Mouse (Mus musculus) kidney, postnatal 36 days (tissue): ENCODE data around the gene Ece1.

Experiments
- DNase-seq, 2 experiments: peaks; one replicate each; pipeline ENCODE4 v3.0.0; 2021 to 2022; ENCODE audit warnings: mixed read lengths in 2 of 2

Ece1 gene

DNA sequence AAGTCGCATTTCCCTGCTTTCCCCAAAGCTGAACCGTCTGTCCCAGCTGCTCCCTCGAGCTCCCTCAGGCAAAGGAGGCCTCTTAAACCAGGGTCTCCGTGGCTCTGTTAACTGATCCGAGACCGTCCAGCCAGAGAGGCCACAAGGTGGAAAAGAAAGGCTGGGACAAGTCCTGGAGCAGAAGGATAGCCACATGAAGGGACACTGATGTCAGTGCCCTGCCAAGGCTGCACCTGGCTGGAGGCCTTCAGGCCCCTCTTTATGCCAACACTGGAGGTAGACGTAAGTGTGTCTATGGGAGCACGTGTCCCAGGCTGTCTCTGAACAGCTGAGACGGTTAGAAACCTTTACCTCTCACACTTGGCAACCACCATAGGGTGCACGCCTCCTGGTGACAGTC lies 57.1 kb downstream of the Ece1 start:
- no peak for DNase-seq

DNA sequence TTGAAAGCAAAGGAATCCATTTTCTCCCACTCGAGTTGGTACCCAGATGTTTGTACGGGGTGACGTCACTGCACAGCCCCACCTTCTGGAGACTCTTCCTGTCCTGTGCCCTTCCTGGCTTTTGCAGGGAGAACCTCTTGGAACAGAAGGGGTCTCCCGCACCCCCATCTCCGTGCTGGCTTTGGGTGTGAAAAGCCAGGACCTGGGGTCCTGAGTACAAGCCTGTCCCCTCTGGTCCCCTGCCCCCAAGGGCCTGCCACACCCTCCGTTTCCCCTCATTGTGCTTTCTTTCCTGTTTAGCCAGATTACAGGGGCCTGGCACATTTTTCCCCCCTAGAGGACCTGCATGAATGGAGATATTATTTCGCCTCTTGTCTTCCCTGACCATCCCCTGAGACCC lies 58.0 kb downstream of the Ece1 start:
- peak; percentile 50 to 61 for DNase-seq

DNA sequence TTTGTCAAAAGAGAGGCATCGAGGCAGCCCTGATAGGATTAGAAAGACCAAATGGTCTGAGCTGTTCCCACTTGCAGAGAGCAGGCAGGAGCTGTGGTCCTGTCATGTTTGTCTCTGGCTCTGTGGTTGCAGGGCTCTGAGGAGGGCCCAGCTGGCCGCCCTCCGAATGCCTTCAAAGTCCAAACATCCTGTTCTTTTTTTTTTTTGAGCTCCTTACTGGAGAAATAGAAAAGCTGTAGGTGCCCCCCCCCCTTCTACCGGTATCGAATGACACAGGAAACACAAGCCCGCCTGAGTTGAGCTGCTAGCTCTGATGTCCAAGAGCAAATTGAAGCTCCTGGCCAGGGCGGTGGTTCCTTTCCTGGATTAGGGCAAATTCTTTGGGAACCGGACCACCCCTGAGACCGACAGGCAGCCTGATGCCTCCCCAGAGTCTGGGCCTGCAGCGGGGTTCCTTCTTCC lies 58.5 kb downstream of the Ece1 start:
- DNase-seq: peak; percentile 53 to 60

DNA sequence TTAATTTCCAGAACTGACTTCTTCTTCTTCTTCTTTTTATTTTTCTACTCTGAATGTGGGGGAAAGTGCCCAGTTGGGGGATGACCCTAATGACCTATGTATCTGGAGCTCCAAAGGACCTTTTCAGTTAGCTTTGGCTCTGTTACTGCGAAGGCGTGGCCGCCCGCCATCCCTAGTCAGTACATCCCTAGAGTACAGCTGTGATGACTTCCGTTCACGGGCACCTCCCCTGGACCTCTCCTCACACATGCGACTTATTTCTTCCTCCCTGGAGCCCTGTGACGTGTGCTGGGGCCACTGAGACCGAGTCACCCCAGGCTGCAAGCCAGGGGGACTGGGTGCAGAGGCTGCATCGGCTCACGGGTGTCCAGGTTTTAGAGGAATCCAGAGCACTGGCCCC lies 59.5 kb downstream of the Ece1 start:
- DNase-seq: peak; percentile 39 to 41

DNA sequence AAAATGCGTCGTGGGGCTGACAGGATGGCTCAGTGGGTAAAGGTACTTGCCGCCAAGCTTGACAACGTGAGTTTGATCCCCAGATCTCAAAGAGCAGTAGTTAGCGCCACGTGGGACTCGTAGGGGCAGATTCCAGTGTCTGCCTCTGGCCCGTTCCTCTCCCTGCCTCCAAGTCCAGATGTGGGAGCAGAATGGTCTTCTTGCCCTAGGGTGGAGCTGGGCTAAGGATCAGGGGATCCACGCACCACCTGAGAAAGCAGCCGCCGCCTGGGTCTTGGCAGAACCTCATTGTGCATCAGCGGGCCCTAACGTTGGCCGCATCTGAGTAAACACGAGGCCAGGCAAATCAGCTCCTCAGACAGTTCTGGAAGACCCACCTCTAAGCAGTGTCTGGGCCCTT lies 61.0 kb downstream of the Ece1 start:
- no peak for DNase-seq

DNA sequence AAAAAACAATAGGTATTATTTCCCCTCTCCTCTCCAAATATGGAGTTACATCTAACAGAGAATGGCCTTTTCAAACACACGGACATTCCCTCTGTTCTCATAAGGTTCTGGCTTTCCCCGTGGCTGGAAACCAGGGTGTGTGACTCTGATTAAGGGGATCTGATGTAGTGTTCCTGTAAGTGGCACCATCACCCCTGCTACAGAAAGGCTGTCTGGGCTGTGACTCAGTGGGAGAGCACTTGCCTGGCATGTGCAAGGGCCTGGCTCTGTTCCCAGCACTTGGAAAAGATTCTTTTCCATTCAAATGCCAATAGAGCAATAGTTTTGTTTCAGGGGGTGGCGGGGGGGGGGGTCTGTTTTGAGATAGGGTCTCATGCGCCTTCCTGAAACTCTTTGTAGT lies 63.1 kb downstream of the Ece1 start:
- DNase-seq: peak in 1 of 2 experiments; percentile 33

DNA sequence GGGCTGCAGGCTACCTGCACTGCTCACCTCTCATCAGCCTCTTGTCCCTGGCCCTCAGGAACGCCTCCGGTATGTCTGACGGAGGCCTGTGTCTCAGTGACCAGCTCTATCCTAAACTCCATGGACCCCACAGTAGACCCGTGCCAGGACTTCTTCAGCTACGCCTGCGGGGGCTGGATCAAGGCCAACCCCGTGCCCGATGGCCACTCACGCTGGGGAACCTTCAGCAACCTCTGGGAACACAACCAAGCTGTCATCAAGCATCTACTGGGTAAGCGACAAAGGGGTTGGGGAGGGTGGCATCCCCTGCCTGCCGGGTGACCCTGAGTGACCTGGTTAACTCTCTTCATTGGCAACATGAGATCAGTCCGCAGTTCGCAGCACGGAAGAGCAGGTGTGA lies 64.1 kb downstream of the Ece1 start:
- DNase-seq: no peak

DNA sequence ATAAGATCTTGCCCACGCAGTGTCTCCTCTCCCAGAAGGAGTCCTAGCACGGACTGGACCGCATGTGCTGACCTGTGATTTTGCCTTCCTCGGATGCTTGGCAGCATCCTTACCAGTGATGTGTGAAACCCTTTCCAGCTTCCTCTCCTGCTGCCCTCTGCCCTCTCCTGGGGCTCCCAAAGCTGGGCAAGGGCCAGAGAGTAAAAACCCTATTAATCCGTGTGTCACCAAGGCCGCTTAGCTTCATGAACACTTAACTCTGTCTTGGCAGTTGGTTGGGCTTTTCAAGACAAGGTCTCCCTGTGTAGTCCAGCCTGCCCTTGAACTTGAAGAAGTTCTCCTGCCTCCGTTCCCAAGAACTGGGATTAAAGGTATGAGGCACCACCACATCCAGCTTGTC lies 65.1 kb downstream of the Ece1 start:
- peak in 1 of 2 experiments; percentile 27 for DNase-seq

DNA sequence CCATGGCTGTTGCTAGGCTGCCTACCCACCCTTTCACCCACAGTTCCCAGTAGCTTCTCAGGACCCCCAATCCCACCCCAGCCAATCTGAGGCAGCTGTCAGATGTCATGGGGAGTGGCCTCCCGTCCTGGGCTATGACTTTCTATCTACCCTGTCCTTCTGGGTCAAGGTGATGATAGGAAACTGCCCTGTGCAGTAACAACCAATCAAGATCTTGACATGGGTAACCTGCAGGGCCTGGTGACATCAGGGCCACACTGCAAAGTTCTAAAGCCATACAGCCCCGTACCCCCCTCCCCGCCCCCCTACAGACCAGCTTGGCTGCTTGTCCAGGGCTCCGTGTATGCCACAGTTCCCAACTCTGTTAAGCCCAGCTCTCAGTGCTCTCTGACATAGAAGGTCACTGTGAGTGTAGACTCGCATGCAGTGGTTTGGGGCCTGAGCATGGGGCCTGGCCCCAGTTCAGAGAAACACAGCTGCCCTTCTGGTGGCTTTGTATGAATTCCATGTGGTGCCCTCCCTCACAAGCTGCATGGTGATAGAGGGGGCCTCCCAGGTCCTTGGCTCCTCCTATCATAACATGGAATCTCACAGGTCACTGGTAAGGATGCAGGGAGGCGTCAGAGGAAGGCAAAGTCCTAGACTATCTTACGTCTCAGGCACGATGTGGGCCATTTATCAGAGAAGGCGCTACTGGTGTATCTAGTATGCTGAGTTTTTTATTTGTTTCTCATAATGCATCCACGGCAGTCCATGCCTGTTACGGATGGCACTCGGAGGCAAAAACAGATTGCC lies 65.9 kb downstream of the Ece1 start:
- DNase-seq: no peak

DNA sequence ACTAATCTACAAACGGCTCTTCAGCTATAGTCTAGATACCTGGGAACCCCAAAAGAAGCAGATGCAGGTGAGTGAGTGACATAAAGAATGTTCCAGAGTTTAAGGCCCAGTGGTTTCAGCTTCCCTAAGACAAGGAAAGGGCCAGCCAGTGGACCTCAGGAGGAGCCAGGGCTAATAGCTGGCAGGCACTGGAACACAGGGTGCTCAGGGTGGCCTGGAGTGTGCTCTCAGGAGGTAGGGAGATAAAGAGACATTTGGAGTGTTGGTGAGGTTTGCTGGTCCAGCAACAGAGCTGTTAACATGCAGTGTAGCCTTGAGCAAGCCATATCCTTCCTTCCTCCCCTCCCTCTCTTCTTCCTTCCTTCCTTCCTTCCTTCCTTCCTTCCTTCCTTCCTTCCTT lies 66.8 kb downstream of the Ece1 start:
- no peak for DNase-seq

DNA sequence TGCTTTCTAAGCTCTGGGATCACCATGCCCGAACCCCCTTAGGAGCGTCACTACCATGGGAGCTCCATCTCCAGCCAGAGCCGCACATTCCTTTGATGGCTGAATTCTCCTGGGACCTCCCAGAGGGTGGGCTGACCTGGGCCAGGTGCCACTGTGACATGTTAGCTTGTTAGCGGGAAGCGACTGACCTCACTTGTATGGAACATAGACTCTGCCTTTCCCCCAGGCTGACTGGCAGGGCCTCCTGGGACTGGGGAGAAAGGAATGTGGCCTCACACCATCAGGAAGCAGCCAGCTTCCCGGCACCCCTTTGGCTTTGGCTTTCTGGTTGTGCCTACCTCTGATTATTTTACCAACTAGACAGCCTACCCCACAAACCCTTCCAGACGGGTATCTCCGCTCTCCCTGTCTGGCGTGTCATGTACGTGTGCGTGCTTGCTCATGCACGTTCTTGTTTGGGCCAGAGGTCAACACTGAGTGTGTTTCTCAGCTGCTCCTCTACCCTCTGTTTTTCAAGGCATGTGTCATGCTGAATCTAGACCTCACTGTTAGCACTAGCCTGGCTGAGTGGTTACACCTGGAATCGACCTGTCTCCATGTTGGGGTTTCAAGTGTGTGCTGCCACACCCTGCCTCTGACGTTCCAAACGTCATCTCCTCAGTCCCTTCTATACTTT lies 67.4 kb downstream of the Ece1 start:
- peak; percentile 43 to 44 for DNase-seq

DNA sequence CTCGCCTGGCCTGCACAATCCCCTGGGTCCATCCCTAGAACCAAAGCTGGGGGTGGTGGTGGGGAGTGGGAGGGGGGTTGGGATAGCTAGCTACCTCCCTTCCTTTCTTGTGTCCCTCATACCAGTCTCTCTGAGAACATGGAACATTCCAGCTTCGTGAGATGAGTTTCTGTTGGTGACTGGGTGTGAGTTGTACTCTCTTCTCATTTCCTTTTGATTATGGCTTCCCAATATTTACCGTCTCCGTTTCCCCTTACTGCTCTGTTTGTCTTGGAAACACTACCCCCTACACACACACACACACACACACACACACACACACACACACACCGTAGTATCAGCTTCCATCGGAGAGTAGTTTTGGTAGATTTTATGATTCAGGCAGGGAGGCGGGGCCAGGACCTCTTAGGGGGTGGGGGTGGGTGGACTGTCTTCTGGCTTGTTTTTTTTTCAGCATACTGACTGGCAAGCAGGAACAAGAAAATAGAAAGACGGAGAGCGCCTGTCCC lies 68.5 kb downstream of the Ece1 start:
- DNase-seq: no peak

DNA sequence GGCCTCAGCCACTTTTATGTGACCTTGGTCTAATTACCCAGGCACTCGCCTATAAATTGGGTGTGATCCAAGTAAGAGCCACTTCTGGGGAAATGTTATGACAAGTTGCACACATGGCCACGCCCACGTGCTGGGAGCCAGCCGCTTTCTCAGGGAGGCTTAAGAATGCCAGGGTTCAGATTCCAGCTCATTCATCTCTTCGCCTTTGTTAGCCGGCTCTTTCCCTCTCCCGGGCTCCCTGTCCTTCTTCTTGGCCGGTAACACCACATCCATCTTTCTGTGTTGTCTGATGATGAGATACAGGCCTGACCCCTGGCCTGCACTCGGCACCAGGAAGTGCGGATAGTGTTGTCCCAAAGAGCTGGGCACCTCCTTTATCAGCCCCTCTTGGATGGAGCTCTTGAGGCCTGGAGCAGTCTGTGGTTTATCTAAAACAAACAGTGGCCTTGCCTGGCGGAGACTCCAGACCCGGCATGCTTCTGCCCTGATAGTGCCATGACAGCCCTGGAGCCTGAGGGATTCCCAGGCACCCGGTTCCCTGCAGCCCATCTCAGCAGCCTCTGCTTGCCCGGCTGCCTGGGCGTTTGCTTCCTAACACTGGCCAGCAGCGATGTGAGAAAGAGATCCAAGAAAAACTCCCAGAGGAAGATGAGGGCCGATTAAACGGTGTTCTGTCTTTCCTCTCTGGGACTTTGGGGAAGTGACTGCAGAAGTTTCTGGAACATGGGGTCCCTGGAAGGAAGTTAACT lies 69.1 kb downstream of the Ece1 start:
- peak; percentile 90 to 91 for DNase-seq

DNA sequence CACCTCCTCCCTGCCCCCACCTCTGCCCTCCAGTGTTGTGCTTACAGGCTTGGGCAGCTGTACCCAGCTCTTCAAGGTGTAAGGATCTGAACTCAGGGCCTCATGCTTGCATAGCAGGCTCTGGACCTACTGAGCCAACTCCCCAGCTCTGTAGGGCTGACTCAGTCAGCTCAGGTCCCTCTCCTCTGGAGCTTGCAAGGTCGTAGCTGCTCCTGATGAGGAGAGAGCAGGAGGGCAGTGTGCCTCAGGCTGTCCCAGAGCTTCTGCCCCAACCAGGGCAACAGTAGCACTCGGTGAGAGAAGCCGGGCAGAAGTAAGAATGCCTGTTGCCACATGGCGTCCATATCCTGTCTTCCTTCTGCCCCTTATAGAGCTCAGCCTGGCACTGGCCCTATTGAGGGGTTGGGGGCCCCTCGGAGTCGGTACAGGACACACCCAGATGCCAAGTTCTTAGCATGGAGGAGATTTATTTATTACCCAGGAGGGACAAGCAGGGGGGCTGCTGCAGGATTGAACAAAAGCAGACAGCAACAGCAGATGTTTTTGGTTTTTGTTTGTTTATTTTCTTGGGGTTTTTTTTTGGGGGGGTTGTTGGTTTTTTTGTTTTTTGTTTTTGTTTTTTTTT lies 70.6 kb downstream of the Ece1 start:
- no peak for DNase-seq

DNA sequence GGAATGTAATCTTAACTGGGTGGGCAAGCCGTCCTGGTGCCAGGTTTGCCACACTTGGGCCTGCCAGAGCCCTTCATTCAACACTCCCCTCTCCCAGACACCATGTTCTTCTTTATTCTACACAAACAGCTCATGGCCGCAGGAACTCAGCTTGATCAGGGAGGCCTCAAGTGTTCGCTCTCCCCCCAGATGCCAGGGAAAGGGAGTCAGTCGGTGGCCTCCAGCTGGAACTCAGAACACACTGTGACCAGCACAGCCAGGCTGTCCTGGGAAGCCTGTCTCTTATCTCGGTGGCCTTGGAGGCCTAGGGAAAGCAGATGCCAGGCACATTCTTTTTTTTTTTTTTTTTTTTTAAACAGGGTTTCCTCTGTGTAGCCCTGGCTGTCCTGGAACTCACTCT lies 71.3 kb downstream of the Ece1 start:
- DNase-seq: no peak

DNA sequence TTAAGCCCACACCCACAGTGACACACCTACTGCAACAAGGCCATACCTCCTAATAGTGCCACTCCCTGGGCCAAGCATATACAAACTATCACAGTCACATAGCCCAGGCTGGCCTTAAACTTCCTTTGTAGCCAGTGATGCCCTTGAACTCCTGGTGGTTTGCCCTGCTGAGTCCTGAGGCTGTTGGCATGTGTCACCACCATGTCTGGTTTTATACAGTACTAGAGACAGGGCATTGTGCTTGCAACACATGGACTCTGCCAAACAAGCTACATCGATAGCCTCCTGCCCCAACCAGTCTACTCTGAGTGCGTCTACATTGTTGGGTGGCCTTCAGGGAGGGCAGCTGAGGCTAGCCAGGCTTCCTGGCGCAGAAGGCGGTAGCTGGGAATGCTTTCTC lies 74.1 kb downstream of the Ece1 start:
- DNase-seq: no peak

DNA sequence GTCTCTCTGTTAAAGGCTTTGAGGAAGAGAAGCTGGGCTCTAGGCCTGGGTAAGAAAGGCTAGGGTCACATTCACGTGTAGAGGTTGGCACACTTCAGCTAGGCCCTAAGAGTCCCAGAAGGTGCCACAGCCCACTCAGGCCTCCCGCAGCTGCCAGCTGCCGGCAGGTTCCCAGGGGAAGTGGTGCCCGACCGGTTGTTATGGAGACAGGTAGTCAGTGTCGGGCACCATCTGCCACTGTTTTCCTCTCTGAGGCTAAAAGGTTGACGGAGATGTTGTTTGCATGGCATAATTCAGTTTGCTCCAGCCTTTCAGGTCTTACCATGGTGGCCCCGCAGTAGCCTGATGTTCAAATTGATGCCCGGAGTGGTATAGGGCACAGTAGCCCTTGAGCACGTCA lies 78.0 kb downstream of the Ece1 start:
- DNase-seq: no peak

DNA sequence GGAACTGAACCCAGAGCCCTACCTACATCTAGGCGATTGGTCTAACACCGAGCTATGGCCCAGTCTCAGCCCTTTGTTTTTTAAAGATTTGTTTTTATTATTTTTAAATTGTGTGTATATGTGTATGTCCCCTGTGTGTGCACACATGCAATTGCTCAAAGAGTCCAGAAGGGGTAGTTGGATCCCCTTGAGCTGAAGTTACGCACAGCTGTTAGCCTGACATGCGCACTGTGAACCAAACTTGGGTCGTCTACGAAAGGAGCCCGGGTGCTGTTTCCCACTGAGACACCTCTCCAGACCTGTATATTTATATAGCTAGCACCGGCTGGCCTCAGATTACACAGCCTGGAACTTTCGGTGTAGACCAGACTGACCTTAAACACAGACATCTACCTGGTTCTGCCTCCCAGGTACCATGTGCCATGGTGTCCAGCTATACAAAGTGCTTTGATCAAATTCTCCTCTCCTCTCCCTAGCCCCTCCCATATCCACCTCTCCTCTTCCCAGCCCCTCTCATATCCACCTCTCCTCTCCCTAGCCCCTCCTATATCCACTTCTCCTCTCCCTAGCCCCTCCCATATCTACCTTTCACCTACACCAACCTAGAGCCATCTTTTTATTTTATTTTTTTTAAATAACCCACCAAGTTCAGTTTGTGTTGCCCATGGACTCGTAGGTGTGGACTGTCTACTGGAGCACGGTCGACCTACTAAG lies 79.3 kb downstream of the Ece1 start:
- no peak for DNase-seq

DNA sequence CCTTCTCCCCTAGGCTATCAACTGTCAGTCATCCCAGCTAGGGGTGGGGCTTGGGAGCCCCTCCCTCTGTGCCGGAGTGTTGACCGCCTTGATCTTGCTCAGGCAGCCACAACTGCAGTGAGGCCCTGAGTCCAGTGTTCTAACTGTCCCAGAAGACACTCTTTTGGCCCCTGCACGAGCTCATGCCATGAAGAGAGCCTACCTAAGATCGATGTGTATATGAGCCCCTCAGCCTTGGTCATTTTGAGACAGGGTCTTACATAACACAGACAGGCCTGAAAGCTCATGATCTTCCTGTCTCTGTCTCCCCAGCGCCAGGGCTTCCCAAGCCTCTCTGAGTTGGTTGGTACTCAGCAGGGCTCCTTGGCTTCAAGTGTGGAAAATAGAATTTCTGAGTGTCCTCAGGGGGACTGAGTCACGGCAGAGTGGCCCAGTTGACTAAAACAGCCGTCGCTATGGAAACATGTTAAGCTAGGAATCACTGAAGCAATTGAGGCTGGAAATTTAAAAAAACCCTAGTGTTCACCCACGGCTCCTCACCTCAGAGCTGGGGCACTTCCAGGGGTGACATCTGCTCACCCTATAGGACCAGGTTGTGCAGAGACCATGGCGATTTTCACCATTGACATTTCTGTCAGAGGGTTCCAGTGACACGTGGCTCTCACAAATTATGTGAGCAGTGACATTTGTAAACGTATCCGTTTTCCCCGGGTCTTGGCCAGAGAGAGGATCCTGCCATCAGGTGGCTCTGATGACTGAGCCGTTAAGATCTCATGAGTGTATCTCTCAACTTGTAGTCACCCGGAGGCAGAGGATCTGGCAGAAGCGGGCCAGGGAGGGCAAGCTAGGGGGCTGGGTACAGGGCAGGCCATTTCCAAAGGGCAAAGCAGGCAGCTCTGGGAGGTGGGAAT lies 80.1 kb downstream of the Ece1 start:
- DNase-seq: no peak

DNA sequence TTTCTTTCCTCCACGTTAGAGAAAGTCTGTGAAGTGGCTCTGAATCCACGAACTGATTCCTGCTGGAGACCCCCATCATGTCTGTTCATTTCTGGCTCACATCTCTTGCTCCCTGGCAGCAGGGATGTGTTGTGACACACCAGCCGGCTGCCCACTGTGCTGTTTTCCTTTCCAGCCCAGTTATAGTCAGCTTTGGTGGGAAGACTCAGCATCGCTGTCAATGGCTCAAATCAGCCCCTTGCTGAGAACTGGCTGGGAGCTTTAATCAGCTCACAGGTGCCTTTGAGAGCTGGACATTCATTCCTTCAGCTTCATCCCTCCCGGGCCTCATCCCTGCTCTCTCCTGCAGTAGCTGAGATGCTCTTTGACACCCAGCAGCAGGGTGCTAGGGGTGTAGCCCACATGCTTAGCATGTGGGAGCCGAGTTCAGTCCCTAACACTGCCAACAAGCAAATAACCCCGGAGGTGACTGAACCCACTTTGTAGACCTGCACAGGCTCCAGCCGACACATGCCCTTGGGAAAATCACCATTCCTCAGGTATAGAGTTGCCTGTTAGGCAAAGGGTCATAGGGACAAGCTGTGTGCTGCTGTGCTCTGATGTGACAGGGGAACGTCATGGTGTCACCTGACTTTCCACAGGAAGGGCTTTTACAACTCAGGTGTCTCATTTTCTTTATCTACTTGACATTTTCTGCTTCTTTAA lies 80.9 kb downstream of the Ece1 start:
- DNase-seq: no peak

DNA sequence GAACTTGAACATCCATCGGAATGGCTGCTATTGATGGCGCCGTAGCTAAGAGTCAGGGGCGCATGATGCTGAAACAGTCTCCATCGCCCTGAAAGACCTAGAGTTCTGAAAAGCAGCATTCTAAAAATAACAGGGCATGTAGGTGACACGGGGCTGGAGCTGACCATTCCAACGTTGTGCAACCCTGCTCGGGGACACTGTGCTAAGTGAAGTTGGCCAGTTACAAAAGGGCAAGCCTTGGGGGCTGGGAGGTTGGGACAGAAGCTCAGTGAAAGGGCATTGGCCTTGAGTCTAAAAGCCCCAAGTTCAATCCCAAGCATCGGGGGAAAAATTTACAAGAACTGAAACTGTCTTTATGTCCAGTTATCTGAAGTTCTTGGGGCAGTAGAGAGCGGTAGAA lies 81.5 kb downstream of the Ece1 start:
- DNase-seq: peak; percentile 37 to 49
